In genomic region chr12:99933630-99934029, GRCm38 (mm10) we compare ENCODE assay signal across 28 mouse cellular contexts. TPM values are rescaled to one million over a fixed set of nuclear protein-coding genes. Genes with fewer than 3 reads are reported as not detected.
A peak's percentile ranks its signal among the peaks of the same experiment; 100 is the strongest.
DNase-seq lines count a peak whose midpoint lies in the region; ATAC-seq and TF ChIP-seq lines count a peak whose summit lies in the region.
"Had no signal": no experiment of that assay in that cellular context is flagged by ENCODE, and none has a peak within 500 bp of the region (broad histone marks: within the 10 kb centered on the region; RNA-seq: fewer than 3 reads in every experiment).

No protein-coding gene starts in this region.

- H3K4me3 ChIP-seq in intestine, embryonic 15.5 days (replicated peaks) = no peak overlapping the region
- H3K4me3 ChIP-seq in intestine, postnatal 0 days (ENCODE audit: low read depth, low read length) = no peak overlapping the region
- H3K4me3 ChIP-seq in lung, embryonic 14.5 days (ENCODE audit: low read depth, low read length) = no peak overlapping the region
- H3K4me3 ChIP-seq in lung, adult 2 months (replicated peaks; ENCODE audit: extremely low read depth, low read depth, low read length) = no peak overlapping the region
- no peak overlapping the region for H3K4me3 ChIP-seq in lung, postnatal 0 days (ENCODE audit: low read depth, low read length)
- H3K4me3 ChIP-seq: embryonic facial prominence, embryonic 10.5 days; embryonic facial prominence, embryonic 13.5 days; erythroblast, embryonic 14.5 days; forebrain, embryonic 12.5 days; forebrain, embryonic 15.5 days; heart, embryonic 12.5 days; heart, embryonic 15.5 days; hindbrain, embryonic 10.5 days had no signal

- no peak for TF ChIP-seq EP300 in lung, postnatal 0 days (IDR thresholded peaks at IDR 0.05)

- no peak overlapping the region for H3K9ac ChIP-seq in intestine, embryonic 15.5 days
- no peak overlapping the region for H3K9ac ChIP-seq in intestine, postnatal 0 days (ENCODE audit: low read depth, low read length)
- no peak overlapping the region for H3K9ac ChIP-seq in lung, embryonic 14.5 days
- no peak overlapping the region for H3K9ac ChIP-seq in lung, postnatal 0 days (replicated peaks; ENCODE audit: low read depth)
- H3K9ac ChIP-seq: embryonic facial prominence, embryonic 13.5 days; forebrain, embryonic 12.5 days; forebrain, embryonic 15.5 days; heart, embryonic 12.5 days; heart, embryonic 15.5 days had no signal

- 0 out of 2 replicates have a peak, but pooled peaks have one; percentile 6 for ATAC-seq in intestine, embryonic 15.5 days
- ATAC-seq in intestine, postnatal 0 days = no peak
- ATAC-seq in lung, embryonic 14.5 days (ENCODE audit: insufficient read depth) = peak; percentile 54; the same call in 1 of the 2 replicates
- peak; percentile 34 for ATAC-seq in lung, postnatal 0 days
- ATAC-seq: activated CD4-positive, CD25-positive, alpha-beta regulatory T cell, adult 4 months; forebrain, embryonic 15.5 days had no signal

- intact Hi-C loops in left cerebral cortex, postnatal 25 days (cut with DNase I) = no loop called here

- TF ChIP-seq POLR2A in lung, adult 2 months (IDR thresholded peaks at IDR 0.05; ENCODE audit: borderline replicate concordance, extremely low read depth, low read depth, low read length) = no peak

- no peak for TF ChIP-seq CTCF in intestine, postnatal 0 days (IDR thresholded peaks at IDR 0.05; ENCODE audit: low read depth)
- TF ChIP-seq CTCF in lung, embryonic 14.5 days (IDR thresholded peaks at IDR 0.05; ENCODE audit: low read depth) = no peak
- no peak for TF ChIP-seq CTCF in lung, adult 2 months (IDR thresholded peaks at IDR 0.05; ENCODE audit: insufficient read depth, low read length)
- no peak for TF ChIP-seq CTCF in lung, postnatal 0 days (IDR thresholded peaks at IDR 0.05)

- DNase-seq in lung, embryonic 14.5 days = peak; percentile 83
- DNase-seq in lung, adult 2 months = no peak
- DNase-seq in lung, postnatal 0 days (ENCODE audit: low spot score) = peak; percentile 50
- DNase-seq in lung, postnatal 36 days = no peak
- DNase-seq in left cerebral cortex, postnatal 25 days (ENCODE audit: low spot score in 2 of 2) = no peak
- DNase-seq: adrenal gland, adult 8-10 months; adrenal gland, postnatal 25 days; cerebellum, adult 11-12 months; cerebellum, adult 8-10 months; cerebellum, postnatal 10 days; cerebellum, postnatal 36 days; embryo, embryonic 11 days; gastrocnemius, postnatal 25 days; heart, adult 18-20 months; heart, postnatal 10 days; heart, postnatal 36 days had no signal

- 76% methylated on average over 3 of the region's 3 CpGs for WGBS in intestine, embryonic 15.5 days
- WGBS in intestine, postnatal 0 days = 66% methylated on average over 3 of the region's 3 CpGs
- WGBS in lung, embryonic 14.5 days = 50% methylated on average over 3 of the region's 3 CpGs
- 64% methylated on average over 3 of the region's 3 CpGs for WGBS in lung, adult 2 months
- 51% methylated on average over 3 of the region's 3 CpGs for WGBS in lung, postnatal 0 days

- H3K4me2 ChIP-seq in intestine, embryonic 15.5 days (replicated peaks) = no peak overlapping the region
- no peak overlapping the region for H3K4me2 ChIP-seq in intestine, postnatal 0 days (replicated peaks; ENCODE audit: low read depth)
- H3K4me2 ChIP-seq in lung, embryonic 14.5 days = no peak overlapping the region
- no peak overlapping the region for H3K4me2 ChIP-seq in lung, postnatal 0 days (replicated peaks; ENCODE audit: low read depth, low read length)
- H3K4me2 ChIP-seq: embryonic facial prominence, embryonic 13.5 days; forebrain, embryonic 12.5 days; forebrain, embryonic 15.5 days; heart, embryonic 12.5 days; heart, embryonic 15.5 days had no signal

- no peak overlapping the region for H3K27ac ChIP-seq in intestine, embryonic 15.5 days
- no peak overlapping the region for H3K27ac ChIP-seq in intestine, postnatal 0 days (ENCODE audit: low read depth, low read length)
- H3K27ac ChIP-seq in lung, embryonic 14.5 days (ENCODE audit: low read depth) = no peak overlapping the region
- H3K27ac ChIP-seq in lung, postnatal 0 days (ENCODE audit: low read length) = no peak overlapping the region
- H3K27ac ChIP-seq: embryonic facial prominence, embryonic 10.5 days; embryonic facial prominence, embryonic 13.5 days; forebrain, embryonic 12.5 days; forebrain, embryonic 15.5 days; heart, embryonic 15.5 days; hindbrain, embryonic 10.5 days had no signal

- H3K27me3 ChIP-seq in intestine, embryonic 15.5 days (replicated peaks) = no peaks in the 10 kb centered on the region
- H3K27me3 ChIP-seq in intestine, postnatal 0 days (replicated peaks; ENCODE audit: control insufficient read depth, insufficient read depth, low read length) = no peaks in the 10 kb centered on the region
- no peaks in the 10 kb centered on the region for H3K27me3 ChIP-seq in lung, embryonic 14.5 days (ENCODE audit: insufficient read depth, low read length)
- no peaks in the 10 kb centered on the region for H3K27me3 ChIP-seq in lung, postnatal 0 days (replicated peaks; ENCODE audit: insufficient read depth, low read length)
- H3K27me3 ChIP-seq: embryonic facial prominence, embryonic 13.5 days; forebrain, embryonic 12.5 days; forebrain, embryonic 15.5 days; heart, embryonic 12.5 days; heart, embryonic 15.5 days had no signal

- no peaks in the 10 kb centered on the region for H3K36me3 ChIP-seq in intestine, embryonic 15.5 days
- H3K36me3 ChIP-seq in intestine, postnatal 0 days (ENCODE audit: control insufficient read depth, insufficient read depth) = no peaks in the 10 kb centered on the region; the same call in 1 of the 2 replicates
- peaks cover 27% of the 10 kb centered on the region for H3K36me3 ChIP-seq in lung, embryonic 14.5 days (ENCODE audit: insufficient read depth)
- H3K36me3 ChIP-seq in lung, postnatal 0 days (ENCODE audit: insufficient read depth, low read length) = no peaks in the 10 kb centered on the region
- H3K36me3 ChIP-seq: heart, embryonic 15.5 days had no signal

- H3K9me3 ChIP-seq in intestine, embryonic 15.5 days = no peaks in the 10 kb centered on the region
- no peaks in the 10 kb centered on the region for H3K9me3 ChIP-seq in intestine, postnatal 0 days (ENCODE audit: control insufficient read depth)
- no peaks in the 10 kb centered on the region for H3K9me3 ChIP-seq in lung, embryonic 14.5 days (ENCODE audit: low read depth, low read length)
- no peaks in the 10 kb centered on the region for H3K9me3 ChIP-seq in lung, postnatal 0 days (ENCODE audit: low read length)
- H3K9me3 ChIP-seq: embryonic facial prominence, embryonic 10.5 days; embryonic facial prominence, embryonic 13.5 days; forebrain, embryonic 12.5 days; forebrain, embryonic 15.5 days; heart, embryonic 12.5 days; heart, embryonic 15.5 days; hindbrain, embryonic 10.5 days had no signal

- no peaks in the 10 kb centered on the region for H3K4me1 ChIP-seq in intestine, embryonic 15.5 days (replicated peaks)
- H3K4me1 ChIP-seq in intestine, postnatal 0 days (replicated peaks; ENCODE audit: control insufficient read depth, insufficient read depth, low read length) = no peaks in the 10 kb centered on the region
- 0 out of 2 replicates have a peak, but pooled peaks cover 4% of the 10 kb centered on the region for H3K4me1 ChIP-seq in lung, embryonic 14.5 days (ENCODE audit: insufficient read depth)
- H3K4me1 ChIP-seq in lung, adult 2 months (ENCODE audit: control insufficient read depth, insufficient read depth, low read length) = no peaks in the 10 kb centered on the region
- no peaks in the 10 kb centered on the region for H3K4me1 ChIP-seq in lung, postnatal 0 days (ENCODE audit: insufficient read depth, low read depth, low read length)
- H3K4me1 ChIP-seq: embryonic facial prominence, embryonic 13.5 days; forebrain, embryonic 12.5 days; forebrain, embryonic 15.5 days; heart, embryonic 15.5 days; hindbrain, embryonic 10.5 days had no signal

RNA-seq across cellular contexts. Expression of gene Kcnk13, which starts 30.7 kb away (rescaled TPM):
- 0.53 and 0.72 TPM in 2 replicates for polyA plus RNA-seq in intestine, embryonic 15.5 days (2015; fragmentation: Nextera tagmentation; extraction: Ambion mirVana)
- polyA plus RNA-seq in intestine, postnatal 0 days (2015; fragmentation: Nextera tagmentation; extraction: Ambion mirVana) = 0.43 and 0.47 TPM in 2 replicates
- 2.7 and 3.6 TPM in 2 replicates for polyA plus RNA-seq in lung, embryonic 14.5 days (2014; fragmentation: Nextera tagmentation; extraction: Ambion mirVana)
- 2.5 and 3.0 TPM in 2 replicates for polyA plus RNA-seq in lung, adult 2 months (2012; rRNA removed)
- polyA plus RNA-seq in lung, postnatal 0 days (2015; fragmentation: Nextera tagmentation; extraction: Ambion mirVana) = 7.8 and 8.3 TPM in 2 replicates
- total RNA-seq in left cerebral cortex, postnatal 25 days (2021) = 1 to 10 TPM; 5.9 to 7.2 TPM
- polyA plus RNA-seq: activated CD4-positive, CD25-positive, alpha-beta regulatory T cell, adult 4 months; erythroblast, embryonic 14.5 days had no signal

RNA-seq across cellular contexts. Expression of gene Tdp1, which starts 49.3 kb away (rescaled TPM):
- polyA plus RNA-seq in intestine, embryonic 15.5 days (2015; fragmentation: Nextera tagmentation; extraction: Ambion mirVana) = 45.1 and 47.9 TPM in 2 replicates
- polyA plus RNA-seq in intestine, postnatal 0 days (2015; fragmentation: Nextera tagmentation; extraction: Ambion mirVana) = 9.1 and 9.6 TPM in 2 replicates
- polyA plus RNA-seq in lung, embryonic 14.5 days (2014; fragmentation: Nextera tagmentation; extraction: Ambion mirVana) = 74.8 and 82.9 TPM in 2 replicates
- 10.2 and 12.9 TPM in 2 replicates for polyA plus RNA-seq in lung, adult 2 months (2012; rRNA removed)
- 14.2 and 17.2 TPM in 2 replicates for polyA plus RNA-seq in lung, postnatal 0 days (2015; fragmentation: Nextera tagmentation; extraction: Ambion mirVana)
- total RNA-seq in left cerebral cortex, postnatal 25 days (2021) = 10 to 100 TPM; 24.6 to 25.0 TPM

RNA-seq across cellular contexts. Expression of gene Efcab11, which starts 49.4 kb away (rescaled TPM):
- 10.1 and 10.2 TPM in 2 replicates for polyA plus RNA-seq in intestine, embryonic 15.5 days (2015; fragmentation: Nextera tagmentation; extraction: Ambion mirVana)
- 3.2 and 3.3 TPM in 2 replicates for polyA plus RNA-seq in intestine, postnatal 0 days (2015; fragmentation: Nextera tagmentation; extraction: Ambion mirVana)
- 22.1 and 22.8 TPM in 2 replicates for polyA plus RNA-seq in lung, embryonic 14.5 days (2014; fragmentation: Nextera tagmentation; extraction: Ambion mirVana)
- polyA plus RNA-seq in lung, adult 2 months (2012; rRNA removed) = 0.34 and 0.48 TPM in 2 replicates
- polyA plus RNA-seq in lung, postnatal 0 days (2015; fragmentation: Nextera tagmentation; extraction: Ambion mirVana) = 2.2 and 2.7 TPM in 2 replicates
- under 1 TPM in 1 of 2 experiments, not detected in 1; 0.55 TPM for total RNA-seq in left cerebral cortex, postnatal 25 days (2021)
- total RNA-seq: gastrocnemius, adult 8-10 months; gastrocnemius, postnatal 25 days; heart, adult 18-20 months; heart, postnatal 36 days had no signal

Comparison
In these comparisons a context has a peak if more than half of its experiments do, and no peak if none do; other contexts are left out.
1. DNase-seq: peak in lung, embryonic 14.5 days (single experiment) and lung, postnatal 0 days (single experiment); none in lung, adult 2 months (single experiment), lung, postnatal 36 days (single experiment) and left cerebral cortex, postnatal 25 days (0 of 2).